Mouse (Mus musculus) embryonic facial prominence, embryonic 12.5 days (tissue): ENCODE data around the gene Zfp970. TPM values are rescaled to one million over a fixed set of nuclear protein-coding genes. Genes with fewer than 3 reads are reported as not detected.
"Not testable (repeated sequence)": the region's sequence is repeated elsewhere in the genome, so short reads cannot be mapped to it uniquely, and the experiment has no call there.

ENCODE experiments used
- ATAC-seq: fragments of 200-750 bp; cut with Nextera tagmentation; 2 replicates; pipeline ENCODE4 v1.8.0; 2017; ENCODE audit not compliant: insufficient number of reproducible peaks, insufficient read depth, low FRiP score, low TSS enrichment
- H3K27ac ChIP-seq: fragments of 300-500 bp; sonication (generic); 2 replicates; pipeline ENCODE4 v1.5.1; 2016; ENCODE audit warnings: mild to moderate bottlenecking
- H3K27me3 ChIP-seq: fragments of 300-500 bp; sonication (generic); 2 replicates; pipeline ENCODE4 v1.6.1; 2016; ENCODE audit warnings: mild to moderate bottlenecking, moderate library complexity
- H3K36me3 ChIP-seq: fragments of 300-500 bp; sonication (generic); 2 replicates; pipeline ENCODE4 v1.6.1; 2016; ENCODE audit warnings: mild to moderate bottlenecking
- H3K4me1 ChIP-seq: fragments of 300-500 bp; sonication (generic); 2 replicates; pipeline ENCODE4 v1.6.1; 2016
- H3K4me2 ChIP-seq: fragments of 300-500 bp; sonication (generic); replicated peaks from 2 replicates; pipeline ENCODE4 v1.6.1; 2016; ENCODE audit warnings: mild to moderate bottlenecking, moderate library complexity
- H3K4me3 ChIP-seq: fragments of 300-500 bp; sonication (generic); 2 replicates; pipeline ENCODE4 v1.5.1; 2016; ENCODE audit warnings: mild to moderate bottlenecking
- H3K9ac ChIP-seq: fragments of 300-500 bp; sonication (generic); 2 replicates; pipeline ENCODE4 v1.6.1; 2016; ENCODE audit warnings: mild to moderate bottlenecking, moderate library complexity
- H3K9me3 ChIP-seq: fragments of 300-500 bp; sonication (generic); 2 replicates; pipeline ENCODE4 v1.6.1; 2016; ENCODE audit warnings: mild to moderate bottlenecking, moderate library complexity
- WGBS: fragments of 180-500 bp; shearing (Covaris S2); methylation state at CpG from one replicate; pipeline ENCODE4 v1.1.7; 2016; 5-methylcytosine and 5-hydroxymethylcytosine counted together
- polyA plus RNA-seq: library from polyadenylated mRNA; unstranded; fragments of >200 nt; fragmentation: Nextera tagmentation; extraction: Ambion mirVana; gene quantifications from 2 replicates; pipeline ENCODE4 v1.2.1, GENCODE M21; 2016

The Zfp970 gene
- 14.9 TPM in 2 replicates for polyA plus RNA-seq

- not testable (repeated sequence) for H3K4me1 ChIP-seq, H3K9me3 ChIP-seq, H3K27ac ChIP-seq, H3K27me3 ChIP-seq, ATAC-seq, H3K36me3 ChIP-seq
- WGBS: 7% methylated on average over 8 of the region's 9 CpGs
- H3K9ac ChIP-seq: peak within 1 kb of the TSS; percentile 30; the same call in 1 of the 2 replicates
- H3K4me3 ChIP-seq: peak within 1 kb of the TSS; percentile 42
- peak within 1 kb of the TSS; percentile 45 for H3K4me2 ChIP-seq
Observed at GRCm38 (mm10) chr2:177464676-177465075, at the start of gene Zfp970. Gene Zfp970 (plus strand): TSS chr2:177464733.

GRCm38 (mm10) chr2:177468222-177468621 is 3.7 kb downstream of the Zfp970 start:
- not testable (repeated sequence) for H3K4me1 ChIP-seq, H3K9me3 ChIP-seq, H3K4me3 ChIP-seq, H3K4me2 ChIP-seq, H3K9ac ChIP-seq, ATAC-seq, H3K36me3 ChIP-seq, H3K27me3 ChIP-seq, H3K27ac ChIP-seq

- 84% methylated on average over 5 of the region's 10 CpGs for WGBS
- not testable (repeated sequence) for H3K36me3 ChIP-seq, H3K27ac ChIP-seq, H3K4me3 ChIP-seq, H3K4me2 ChIP-seq, ATAC-seq, H3K9me3 ChIP-seq, H3K4me1 ChIP-seq, H3K27me3 ChIP-seq, H3K9ac ChIP-seq
Observed at GRCm38 (mm10) chr2:177472261-177472660, 7.7 kb downstream of the Zfp970 start.

- H3K4me1 ChIP-seq, ATAC-seq, H3K4me3 ChIP-seq, H3K4me2 ChIP-seq, H3K9me3 ChIP-seq, H3K27me3 ChIP-seq, H3K27ac ChIP-seq, H3K9ac ChIP-seq, H3K36me3 ChIP-seq: not testable (repeated sequence)
- WGBS: 80% methylated on average over 1 of the region's 1 CpGs
Observed at GRCm38 (mm10) chr2:177481971-177482370, 17.4 kb downstream of the Zfp970 start.

GRCm38 (mm10) chr2:177483238-177483948 is 18.9 kb downstream of the Zfp970 start:
- H3K9me3 ChIP-seq, H3K4me1 ChIP-seq, ATAC-seq, H3K27me3 ChIP-seq, H3K27ac ChIP-seq, H3K36me3 ChIP-seq, H3K4me3 ChIP-seq, H3K9ac ChIP-seq, H3K4me2 ChIP-seq: not testable (repeated sequence)
- WGBS: 88% methylated on average over 11 of the region's 11 CpGs

- H3K27me3 ChIP-seq, H3K27ac ChIP-seq, H3K36me3 ChIP-seq, H3K9me3 ChIP-seq, H3K9ac ChIP-seq, H3K4me1 ChIP-seq, ATAC-seq: not testable (repeated sequence)
- Histone ChIP-seq H3K4me3 (peak within 1 kb of the TSS; percentile 40), H3K4me2 (peak within 1 kb of the TSS; percentile 44)
- WGBS: 17% methylated on average over 7 of the region's 7 CpGs
Observed at GRCm38 (mm10) chr2:177498067-177498466, 33.5 kb downstream of the Zfp970 start, which contains the start of gene Gm14403. Gene Gm14403 (plus strand): TSS chr2:177498215.

- 44% methylated on average over 1 of the region's 1 CpGs for WGBS
- H3K4me3 ChIP-seq, H3K4me2 ChIP-seq, H3K36me3 ChIP-seq, H3K27me3 ChIP-seq, H3K9me3 ChIP-seq, H3K4me1 ChIP-seq, ATAC-seq, H3K27ac ChIP-seq, H3K9ac ChIP-seq: not testable (repeated sequence)
Observed at GRCm38 (mm10) chr2:177499182-177499581, 34.6 kb downstream of the Zfp970 start.

GRCm38 (mm10) chr2:177505211-177505719 is 40.7 kb downstream of the Zfp970 start:
- H3K4me3 ChIP-seq, H3K27ac ChIP-seq, H3K9ac ChIP-seq, H3K27me3 ChIP-seq, ATAC-seq, H3K9me3 ChIP-seq, H3K4me1 ChIP-seq, H3K36me3 ChIP-seq, H3K4me2 ChIP-seq: not testable (repeated sequence)
- 76% methylated on average over 1 of the region's 1 CpGs for WGBS

- H3K4me2 ChIP-seq, H3K27ac ChIP-seq, ATAC-seq, H3K9ac ChIP-seq, H3K36me3 ChIP-seq, H3K9me3 ChIP-seq, H3K4me1 ChIP-seq, H3K27me3 ChIP-seq, H3K4me3 ChIP-seq: not testable (repeated sequence)
- WGBS: 66% methylated on average over 4 of the region's 4 CpGs
Observed at GRCm38 (mm10) chr2:177511381-177511780, 46.8 kb downstream of the Zfp970 start.

- not testable (repeated sequence) for H3K36me3 ChIP-seq, H3K27ac ChIP-seq, H3K4me2 ChIP-seq, ATAC-seq, H3K4me3 ChIP-seq, H3K4me1 ChIP-seq, H3K27me3 ChIP-seq, H3K9me3 ChIP-seq, H3K9ac ChIP-seq
- WGBS: 79% methylated on average over 3 of the region's 3 CpGs
Observed at GRCm38 (mm10) chr2:177511972-177512371, 47.4 kb downstream of the Zfp970 start.

- not testable (repeated sequence) for H3K4me1 ChIP-seq, H3K4me2 ChIP-seq, H3K4me3 ChIP-seq, H3K27me3 ChIP-seq, H3K27ac ChIP-seq, H3K9me3 ChIP-seq, H3K36me3 ChIP-seq, H3K9ac ChIP-seq, ATAC-seq
- 90% methylated on average over 4 of the region's 4 CpGs for WGBS
Observed at GRCm38 (mm10) chr2:177513991-177514479, 49.5 kb downstream of the Zfp970 start.

- not testable (repeated sequence) for H3K36me3 ChIP-seq, H3K4me1 ChIP-seq, H3K4me2 ChIP-seq, H3K9ac ChIP-seq, H3K27me3 ChIP-seq, ATAC-seq, H3K9me3 ChIP-seq, H3K4me3 ChIP-seq, H3K27ac ChIP-seq
- 88% methylated on average over 9 of the region's 9 CpGs for WGBS
Observed at GRCm38 (mm10) chr2:177517746-177518145, 53.2 kb downstream of the Zfp970 start.
